Mouse (Mus musculus): ENCODE data around the gene Lama5.

DNA sequence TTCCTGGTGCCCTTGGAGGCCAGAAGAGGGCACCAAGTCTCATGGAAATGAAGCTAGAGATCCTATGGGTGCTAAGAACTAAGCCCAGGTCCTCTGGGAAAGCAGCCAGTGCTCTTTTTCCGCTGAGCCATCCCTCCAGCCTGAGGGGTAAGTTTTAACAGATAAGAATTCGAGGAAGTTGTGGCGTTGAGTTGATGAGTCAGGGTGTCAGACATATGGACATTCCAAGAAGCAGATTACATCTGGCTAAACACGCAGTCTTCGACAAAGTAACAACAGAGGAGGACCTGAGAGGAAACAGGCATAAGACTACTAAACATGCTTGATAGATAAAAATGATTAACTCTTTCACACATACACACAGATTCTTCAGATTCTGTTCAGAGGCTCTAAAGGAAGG lies 12.9 kb upstream of the Lama5 start:
- TF ChIP-seq CTCF (IDR thresholded peaks at IDR 0.05; ENCODE audit: low read depth, low read length) (no peak), POLR2A (IDR thresholded peaks at IDR 0.05; ENCODE audit: borderline replicate concordance, low read depth, low read length) (no peak)

All from bone marrow macrophage, adult 2 months (primary cell).